Mouse (Mus musculus) thymus, adult 2 months (tissue): ENCODE results near the gene Cphx2.
"Not testable (repeated sequence)": the region's sequence is repeated elsewhere in the genome, so short reads cannot be mapped to it uniquely, and the experiment has no call there.

Experiments
- CTCF ChIP-seq: fragments of 200-500 bp; IDR thresholded peaks from 2 replicates; pipeline ENCODE4 v1.5.1; 2012; ENCODE audit warnings: mild to moderate bottlenecking, control low read depth, low read length, moderate library complexity, borderline replicate concordance; ENCODE audit not compliant: control insufficient read depth, poor library complexity, insufficient read depth; ENCODE audit errors: extremely low read depth
- POLR2A ChIP-seq: fragments of 200-500 bp; IDR thresholded peaks from 2 replicates; pipeline ENCODE4 v1.6.1; 2012; ENCODE audit warnings: mild to moderate bottlenecking, low read length, control low read depth, moderate library complexity; ENCODE audit not compliant: control insufficient read depth, poor library complexity, insufficient read depth; ENCODE audit errors: extremely low read depth

GRCm38 (mm10) chr14:26042611-26043010, 38.7 kb upstream of the Cphx2 start, which contains the start of gene Gm9780:
- TF ChIP-seq POLR2A, CTCF: not testable (repeated sequence)
